Mouse (Mus musculus) urinary bladder, postnatal 25 days (tissue): ENCODE measurements at regions not wholly inside any gene's neighbourhood (a gene's known extent, or its start where the extent isn't known, plus 50 kb on each side); places are given as distances from the start of the nearest gene placed in this dataset.

ENCODE experiments used
- DNase-seq: peaks from one replicate; pipeline ENCODE4 v3.0.0; 2022; ENCODE audit warnings: low spot score

DNA sequence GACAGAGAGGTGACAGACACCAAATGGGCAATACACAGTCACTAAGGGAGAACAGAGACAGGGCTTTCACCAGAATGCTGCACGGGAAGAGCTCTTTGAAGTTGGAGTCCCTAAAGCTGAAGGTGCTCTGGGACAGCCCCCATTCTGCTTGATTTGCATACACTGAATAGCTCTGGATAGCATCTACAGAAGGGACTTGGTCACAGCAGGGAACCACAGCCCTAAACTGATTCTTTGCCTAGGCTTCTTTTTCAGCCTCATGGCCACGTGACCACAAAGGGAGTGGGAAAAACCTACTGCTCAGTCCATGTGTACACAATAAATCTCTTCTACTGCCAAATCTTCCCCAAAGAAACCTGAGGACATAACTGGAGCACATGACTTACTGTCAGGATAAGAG, 221.3 kb downstream of the Opa1 start:
- no peak for DNase-seq

DNA sequence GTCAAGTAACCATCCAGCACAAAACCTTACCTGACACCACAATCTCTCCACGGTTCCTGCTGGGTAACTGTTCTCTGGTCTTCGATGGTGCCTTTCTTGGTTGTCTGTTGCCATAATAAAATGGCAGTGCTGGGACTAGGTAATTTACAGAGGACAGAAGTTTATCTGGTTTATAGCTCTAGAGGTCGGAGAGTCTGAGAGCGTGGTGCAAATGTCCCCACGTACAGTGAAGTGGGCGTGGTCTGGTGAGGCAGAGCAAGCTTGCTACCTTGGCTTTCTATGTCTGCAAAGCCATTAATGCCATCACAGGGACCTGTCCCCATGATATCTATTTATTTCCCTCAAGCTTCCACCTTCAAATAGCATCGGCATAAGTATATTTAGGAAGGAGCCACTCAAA, 223.0 kb downstream of the Opa1 start:
- DNase-seq, result no peak

DNA sequence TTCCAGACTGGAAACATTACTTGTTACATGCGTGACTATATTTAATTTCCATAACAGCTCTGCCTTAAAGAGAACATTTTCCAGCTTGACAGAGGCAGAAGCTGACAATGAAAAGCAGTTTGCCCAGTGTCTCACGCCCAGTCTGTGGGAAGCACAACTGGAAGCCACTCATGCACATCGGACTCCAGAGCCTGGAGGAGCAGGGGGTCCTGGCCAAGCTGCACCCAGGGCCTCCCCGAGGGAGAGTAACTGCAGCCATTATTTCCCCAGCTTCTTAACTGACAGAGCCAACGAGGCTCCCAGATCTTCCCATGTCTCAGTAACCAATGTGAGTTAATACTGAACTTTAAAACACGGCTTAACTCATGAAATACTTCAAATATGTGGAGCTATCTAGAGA, 223.5 kb downstream of the Opa1 start:
- no peak for DNase-seq

DNA sequence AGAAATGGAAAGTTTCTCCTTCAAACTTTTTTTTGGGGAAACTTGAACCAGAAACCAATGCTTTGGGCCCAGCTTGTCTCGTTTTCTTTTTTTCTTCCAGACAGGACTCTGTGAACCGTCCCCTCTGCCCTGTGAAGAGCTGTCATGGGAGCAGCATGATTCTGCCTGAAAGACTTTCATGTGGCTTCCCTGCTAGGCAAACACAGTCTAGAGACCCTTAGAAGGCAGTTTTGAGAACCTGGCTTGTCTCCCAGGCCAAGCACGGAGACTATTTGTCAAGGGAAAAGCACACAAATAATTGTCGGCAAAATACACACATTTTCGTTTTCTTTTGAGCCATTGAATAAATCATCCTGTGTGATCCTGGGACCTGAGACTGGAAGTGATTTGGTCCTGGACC, 228.7 kb downstream of the Opa1 start:
- no peak for DNase-seq

DNA sequence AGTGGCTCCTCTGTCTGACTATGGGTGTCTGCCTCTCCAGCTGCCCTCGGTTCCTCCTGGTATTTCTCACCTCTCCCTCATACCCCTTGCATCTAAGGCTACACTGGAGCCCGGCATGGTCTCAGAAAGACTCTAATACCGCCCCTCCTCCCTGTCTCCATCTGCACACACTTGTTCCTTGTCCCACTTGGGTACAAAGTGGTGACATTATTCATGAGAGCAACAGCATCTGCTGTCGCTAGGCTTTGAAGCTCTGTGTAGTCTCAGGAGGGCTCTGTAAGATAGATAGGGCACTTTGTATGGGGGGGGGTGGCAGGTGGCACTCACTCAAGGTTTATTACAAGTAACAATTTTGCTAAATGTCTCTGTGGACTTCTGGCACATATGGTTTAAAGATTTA, 229.7 kb downstream of the Opa1 start:
- DNase-seq, result no peak

DNA sequence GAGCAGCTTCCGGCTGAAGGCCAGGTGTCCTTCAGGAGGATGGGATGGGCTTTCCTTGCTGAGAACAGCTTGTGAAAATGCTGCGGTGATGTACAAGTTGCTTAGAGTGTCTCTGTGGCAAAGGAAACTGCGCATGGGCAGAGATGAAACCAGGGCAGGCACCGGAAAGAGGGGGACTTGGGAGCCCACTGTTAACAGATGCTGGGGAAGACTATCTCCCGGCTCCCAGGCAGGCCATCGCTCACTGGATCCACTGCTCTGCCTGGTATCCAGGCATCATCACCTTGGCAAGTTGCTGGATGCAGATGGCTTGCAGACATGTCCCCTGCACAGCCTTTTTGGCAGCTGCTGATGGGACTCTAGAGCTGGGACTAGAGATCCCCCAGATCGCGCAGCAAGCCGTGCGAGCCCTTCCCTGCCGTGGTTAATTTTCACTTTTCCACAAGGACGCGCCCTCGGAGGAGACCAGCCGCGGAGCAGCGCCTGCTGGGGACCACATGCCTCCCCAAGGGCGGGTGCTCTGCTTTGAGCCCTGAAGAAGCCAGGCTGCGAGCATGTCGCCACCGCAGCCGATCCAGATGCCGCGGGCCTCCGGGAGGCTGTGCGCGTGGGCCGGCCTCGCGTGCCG, 234.4 kb downstream of the Opa1 start:
- peak; percentile 27 for DNase-seq

DNA sequence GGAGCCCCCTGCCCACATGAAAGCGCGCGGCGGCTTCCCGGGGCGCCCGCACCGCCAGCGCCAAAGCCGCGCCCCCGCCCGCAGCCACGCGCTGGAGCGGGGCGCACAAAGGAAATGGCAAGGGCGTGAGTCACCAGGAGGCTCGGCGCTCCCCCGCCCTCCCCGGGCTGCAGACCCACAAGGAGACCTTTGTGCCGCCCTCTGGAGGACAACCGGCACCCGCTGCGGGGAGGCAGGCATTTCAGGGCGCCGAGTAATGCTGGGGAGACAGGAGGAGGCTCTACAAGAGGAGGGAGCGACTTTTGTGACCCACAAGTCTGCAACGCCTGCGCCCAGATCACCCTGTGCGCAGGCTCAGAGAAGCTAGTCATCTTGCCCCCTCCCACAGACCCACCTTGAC, 234.9 kb downstream of the Opa1 start:
- DNase-seq, result peak; percentile 85

DNA sequence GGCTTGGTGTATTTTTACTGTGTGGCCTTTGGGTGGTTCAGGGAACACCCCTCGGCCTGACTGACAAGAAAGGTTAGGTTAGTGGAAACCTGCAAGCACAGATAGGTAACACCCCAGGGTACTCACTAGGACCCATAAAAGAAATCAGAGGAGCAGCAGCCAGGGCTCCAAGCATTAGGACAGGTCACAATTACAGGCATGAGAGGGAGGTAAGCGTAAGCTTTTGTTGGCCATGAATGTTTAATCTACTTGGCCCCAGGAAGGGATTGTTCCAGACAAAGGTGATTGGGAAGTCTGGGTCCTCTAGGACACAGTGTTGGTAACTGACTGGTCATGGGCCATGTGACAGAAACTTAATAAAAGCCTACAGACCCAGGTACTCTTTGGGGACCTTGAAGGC, 235.5 kb downstream of the Opa1 start:
- no peak for DNase-seq

DNA sequence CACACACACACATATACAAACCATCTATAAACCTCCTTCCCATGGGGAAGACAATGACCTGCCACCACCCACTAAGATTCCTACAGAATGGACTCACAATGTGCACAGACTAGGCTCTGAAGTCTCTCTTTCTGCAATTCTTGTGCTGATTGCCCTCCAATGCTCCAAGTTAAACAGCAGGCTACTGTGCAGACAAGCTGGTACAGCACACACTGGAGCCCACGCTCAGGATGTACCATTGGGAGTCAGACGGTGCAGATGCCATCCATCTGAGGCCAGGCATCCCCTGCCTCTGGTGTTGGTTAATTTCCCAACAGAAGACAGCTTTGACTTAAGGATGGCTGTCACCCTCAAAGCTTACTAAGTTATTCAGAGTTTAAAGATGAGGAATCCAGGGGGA, 236.1 kb downstream of the Opa1 start:
- no peak for DNase-seq

DNA sequence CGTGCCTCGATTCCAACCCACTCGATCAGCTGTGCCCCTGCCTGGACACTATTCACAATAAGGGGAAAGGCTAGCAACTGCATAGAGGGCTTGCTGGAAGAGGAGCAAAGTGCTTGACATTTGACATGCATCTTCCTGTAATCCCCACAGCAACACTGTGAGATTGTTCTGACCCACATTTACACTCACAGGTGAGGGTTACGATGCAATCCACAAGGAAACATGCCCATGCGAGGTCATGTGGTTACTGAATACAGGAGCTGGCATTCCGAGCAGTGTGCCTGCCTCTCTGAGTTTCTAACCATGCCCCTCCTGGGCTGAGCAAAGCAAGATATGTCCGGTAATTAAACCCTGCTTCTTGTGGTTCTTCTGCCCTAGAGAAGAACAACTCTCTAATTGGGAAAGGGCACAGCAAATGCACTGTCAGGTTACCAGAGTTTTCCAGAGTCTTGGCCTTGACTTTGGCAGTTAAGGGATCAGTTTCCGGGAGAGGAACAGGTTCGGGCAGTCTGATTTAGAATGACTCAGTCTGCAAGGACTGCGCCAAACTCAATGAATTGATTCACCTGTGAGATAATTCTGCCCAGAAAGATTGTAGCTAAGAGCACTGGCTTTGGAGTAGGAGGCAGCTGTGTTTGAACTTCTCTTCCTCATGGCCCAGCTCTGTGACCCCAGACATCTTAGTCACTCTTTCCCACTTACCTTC, 236.7 kb downstream of the Opa1 start:
- peak; percentile 33 for DNase-seq

DNA sequence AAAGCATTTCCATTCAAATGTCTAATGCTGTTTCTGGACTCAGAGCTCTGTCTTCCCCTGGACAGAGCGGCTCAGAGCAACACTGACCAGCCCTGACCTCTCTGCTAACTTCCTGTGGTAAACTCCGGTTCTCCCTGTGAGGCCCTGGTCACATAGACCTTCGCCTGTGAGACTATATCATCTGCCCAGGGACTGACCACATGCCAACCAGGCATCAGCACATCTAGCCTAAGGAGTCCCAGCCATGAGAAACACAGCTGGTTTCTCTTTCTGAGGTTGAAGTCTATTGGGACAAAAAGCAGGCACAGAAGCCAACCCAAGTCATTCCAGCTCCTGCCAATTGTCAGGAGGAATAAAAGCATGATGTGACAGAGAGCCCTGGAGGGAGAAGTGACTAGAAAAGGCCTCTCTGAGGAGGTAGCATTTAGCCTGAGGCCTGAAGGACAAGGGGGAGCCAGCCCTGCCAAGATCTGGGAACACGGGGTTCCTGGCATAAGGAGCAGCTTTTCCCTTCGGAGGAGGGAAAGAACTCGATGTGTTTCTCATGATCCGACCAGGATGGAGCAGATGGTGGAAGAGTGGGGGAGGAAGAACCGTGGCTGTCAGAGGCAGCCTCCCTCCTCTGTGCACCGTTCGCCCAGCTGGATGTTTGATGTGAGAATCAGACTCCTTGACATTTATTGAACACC, 237.7 kb downstream of the Opa1 start:
- no peak for DNase-seq

DNA sequence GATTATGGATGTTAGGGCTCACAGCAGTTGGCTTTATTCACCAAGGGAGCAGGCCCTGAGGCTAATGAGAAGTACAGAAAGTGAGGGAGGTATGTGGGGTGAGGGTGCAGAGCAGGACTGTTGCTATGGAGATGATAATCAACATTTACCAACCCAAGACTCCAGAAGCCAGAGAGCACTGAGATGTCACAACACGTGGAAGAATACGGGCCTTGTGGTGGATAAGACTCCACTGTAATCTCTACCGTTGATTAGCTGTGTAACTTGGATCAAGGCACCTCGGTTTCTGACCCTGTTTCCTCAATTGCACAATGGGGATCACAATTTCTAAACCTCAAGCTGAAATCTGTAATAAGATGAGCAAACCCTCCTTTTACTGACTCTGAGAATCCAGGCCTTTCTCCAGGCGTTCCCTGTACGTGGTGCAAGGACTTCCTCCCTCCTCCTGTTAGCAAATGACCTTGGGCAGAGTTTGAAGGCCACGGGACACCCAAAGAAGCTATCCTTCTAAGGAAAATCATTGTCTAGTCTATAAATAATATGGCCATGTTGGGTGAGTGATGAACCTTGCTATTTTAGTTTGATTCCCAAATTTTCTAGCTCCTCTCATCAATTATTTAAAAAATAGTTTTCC, 239.8 kb downstream of the Opa1 start:
- no peak for DNase-seq

DNA sequence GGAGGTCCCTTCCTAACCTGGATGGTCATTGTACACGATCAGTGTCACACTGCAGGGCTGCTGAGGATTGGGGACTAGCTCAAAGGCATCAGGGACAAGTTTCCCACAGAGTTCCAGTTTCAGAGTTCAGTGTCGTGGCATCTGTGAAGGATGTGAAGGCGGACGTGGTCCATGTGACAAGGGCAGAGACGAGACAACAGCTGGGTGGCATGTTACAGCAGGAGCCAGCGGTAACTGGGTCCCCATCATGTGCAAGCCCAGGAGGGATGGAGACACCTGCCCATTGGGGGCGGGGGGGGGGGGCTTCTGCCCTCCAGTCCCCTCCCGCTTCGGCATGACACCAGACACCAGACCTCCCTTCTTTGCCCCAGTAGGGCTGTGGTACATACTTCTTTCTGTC, 241.6 kb downstream of the Opa1 start:
- no peak for DNase-seq

DNA sequence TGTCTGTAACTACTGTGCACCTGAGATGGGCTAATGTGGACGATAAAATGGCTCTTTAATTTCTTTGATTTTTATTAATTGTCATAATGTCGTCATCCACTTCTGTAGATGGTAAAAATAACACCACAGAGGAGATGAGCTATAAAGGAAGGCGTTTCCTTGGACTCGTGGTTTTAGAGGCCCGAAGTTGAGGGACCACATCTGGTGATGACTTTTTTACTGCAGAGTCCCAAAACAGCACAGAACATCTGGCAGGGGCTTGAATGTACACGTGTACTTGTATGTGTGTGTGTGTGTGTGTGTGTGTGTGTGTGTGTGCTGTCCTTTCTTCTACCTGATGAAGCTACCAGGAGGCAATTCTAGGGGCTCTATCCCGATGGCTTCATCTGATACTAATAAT, 242.1 kb upstream of the Hes1 start:
- no peak for DNase-seq

DNA sequence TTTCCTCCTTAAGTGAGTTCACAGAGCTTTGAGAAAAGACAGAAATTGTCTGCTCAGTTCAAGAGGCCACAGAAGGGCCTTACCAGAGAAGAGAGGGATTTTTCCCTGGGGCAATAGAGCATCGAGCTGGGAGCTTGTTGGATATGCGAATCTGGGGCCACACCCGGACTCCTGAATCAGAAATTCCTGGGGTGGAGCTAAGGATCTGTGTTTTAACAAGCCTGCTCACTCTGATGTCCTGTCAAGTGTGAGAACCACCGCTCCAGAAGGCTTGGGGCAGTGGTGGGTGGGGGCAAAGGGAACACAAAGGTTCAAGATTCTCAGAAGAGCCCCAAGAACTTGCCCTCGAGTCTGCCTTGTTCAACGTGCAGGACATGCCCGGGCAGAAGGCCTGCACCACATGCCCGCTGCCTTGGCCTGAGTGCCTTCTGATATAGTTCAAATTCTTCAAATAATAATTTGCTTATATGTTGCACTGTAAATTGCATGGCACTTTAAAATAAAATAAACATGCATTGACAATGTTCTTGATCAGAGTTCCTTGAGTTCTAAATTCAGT, 241.3 kb upstream of the Hes1 start:
- no peak for DNase-seq

DNA sequence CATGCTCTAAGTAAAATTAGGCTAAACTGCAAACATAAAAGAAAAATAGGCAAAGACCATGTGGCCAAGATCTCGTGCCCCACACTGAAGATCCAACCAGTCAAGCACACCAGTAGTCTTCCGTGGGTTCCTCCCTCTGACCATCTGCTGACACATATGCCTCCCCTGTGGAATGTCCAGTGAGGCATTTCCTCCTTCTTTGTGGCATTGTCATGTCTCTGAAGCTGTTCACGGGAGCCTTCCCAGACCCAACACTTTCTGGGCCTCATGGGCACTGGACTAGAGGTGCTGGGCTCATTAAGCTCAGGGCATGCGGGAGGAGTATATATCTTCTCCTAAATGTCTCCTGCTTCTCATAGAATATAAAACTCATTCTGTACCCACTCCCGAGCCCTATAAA, 237.3 kb upstream of the Hes1 start:
- no peak for DNase-seq

DNA sequence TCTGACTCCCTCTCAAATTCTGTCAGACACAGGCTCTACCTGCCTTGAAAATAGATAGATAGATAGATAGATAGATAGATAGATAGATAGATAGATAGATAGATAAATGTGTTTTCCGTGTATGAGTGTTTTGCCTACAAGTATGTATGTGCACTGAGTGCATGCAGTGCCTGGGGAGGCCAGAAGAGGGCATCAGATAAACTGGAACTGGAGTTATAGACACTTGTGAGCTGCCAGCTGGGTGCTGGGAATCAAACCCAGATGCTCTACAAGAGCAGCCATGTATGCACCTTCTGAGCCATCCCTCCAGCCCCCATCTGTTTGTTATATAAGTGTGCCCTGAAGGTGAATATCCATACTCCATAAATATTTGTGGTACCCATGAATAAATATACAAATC, 236.4 kb upstream of the Hes1 start:
- DNase-seq, result no peak

DNA sequence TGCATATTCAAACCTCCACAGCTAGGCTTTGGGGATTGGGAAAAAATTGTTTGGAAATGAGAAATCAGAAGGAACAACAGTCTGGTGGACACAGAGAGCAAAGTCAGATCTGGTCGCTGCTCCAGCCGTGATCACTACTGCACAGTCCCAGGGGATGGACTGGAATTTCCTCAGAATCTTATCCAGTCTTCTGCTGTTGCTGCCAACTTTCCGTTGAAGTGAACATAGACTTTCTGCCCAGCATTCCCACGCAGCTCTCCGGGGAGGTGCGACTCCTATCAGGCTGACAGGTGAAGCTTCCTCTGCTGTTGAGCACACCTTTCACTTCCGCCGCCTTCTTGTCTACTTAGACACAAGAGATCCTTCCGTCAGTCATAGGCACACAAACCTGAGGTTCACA, 234.7 kb upstream of the Hes1 start:
- no peak for DNase-seq

DNA sequence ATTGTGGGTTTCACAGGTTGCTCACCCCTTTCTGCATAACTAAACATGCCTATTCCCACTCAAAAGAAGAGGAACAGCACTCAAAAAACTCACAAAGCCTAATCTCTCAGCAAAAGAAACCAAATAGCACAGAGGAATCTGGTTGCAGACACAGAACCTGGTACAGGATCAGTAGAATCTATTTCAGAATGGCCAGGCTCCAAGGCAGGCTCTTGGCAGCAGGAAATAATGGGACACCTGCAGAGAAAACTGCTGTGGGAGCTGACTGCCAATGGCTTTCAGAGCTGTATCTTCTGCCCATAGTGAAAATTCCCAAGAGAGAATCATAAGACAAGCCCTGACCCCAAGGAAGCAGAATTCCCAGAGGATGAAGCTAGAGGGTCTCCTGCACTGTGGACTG, 234.1 kb upstream of the Hes1 start:
- no peak for DNase-seq

DNA sequence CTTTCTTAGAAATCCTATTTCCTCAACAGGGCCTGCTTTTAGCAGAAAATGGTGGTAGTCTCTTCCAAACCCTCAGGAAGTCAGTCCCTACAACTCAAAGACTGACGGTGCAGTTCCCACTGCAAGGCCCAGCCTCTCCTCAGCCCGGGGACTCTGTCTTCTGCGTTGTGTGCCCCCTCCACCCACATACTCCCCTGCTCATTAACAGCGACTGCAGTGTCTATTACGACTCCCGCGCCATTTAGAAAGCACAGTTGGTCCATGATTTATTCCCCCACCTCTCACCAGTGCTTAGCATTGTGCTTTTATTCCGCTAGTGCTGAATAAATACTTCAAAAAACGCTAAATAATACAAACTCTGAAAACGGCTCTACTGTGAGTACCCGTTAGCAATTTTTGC, 230.9 kb upstream of the Hes1 start:
- DNase-seq, result no peak

DNA sequence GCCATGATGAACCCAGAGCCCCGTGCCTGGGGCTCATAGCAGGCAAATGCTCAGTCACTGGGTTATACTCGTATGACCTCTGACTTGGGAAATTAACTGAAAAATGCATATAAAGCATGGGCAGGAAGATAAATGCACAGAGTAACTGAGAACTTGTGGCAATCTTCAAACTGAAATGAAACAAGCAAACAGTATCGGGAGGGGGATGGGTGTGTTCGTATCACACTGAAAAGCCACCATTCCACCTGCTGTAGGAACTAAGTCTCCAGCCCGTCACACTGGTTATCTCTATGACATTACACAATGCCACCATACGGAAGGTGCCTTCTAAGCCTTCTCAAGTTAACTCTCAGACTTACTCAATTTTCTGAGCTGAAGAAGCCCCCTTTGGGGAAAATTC, 230.3 kb upstream of the Hes1 start:
- no peak for DNase-seq

DNA sequence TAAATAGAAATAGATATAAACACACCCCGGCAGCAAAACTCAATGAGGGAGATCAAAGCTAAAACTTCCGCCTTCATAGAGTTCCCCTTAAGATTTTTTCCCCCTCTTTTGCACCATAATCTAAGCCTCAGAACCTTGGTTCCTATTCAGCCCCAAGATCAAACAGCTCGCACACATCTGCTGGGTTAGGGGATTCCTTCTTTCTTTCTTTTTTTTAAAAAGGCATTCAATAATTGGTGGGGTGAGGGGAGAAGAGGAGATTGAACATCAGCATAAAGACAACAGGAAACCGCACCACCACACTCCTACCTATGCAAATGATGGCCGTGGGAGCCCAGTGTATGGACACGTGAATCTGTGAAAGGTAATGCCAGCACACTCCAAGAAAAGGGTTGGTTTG, 229.5 kb upstream of the Hes1 start:
- DNase-seq, result no peak
